Mouse (Mus musculus) intestine, postnatal 0 days (tissue): ENCODE results near the gene Anks1. TPM values are rescaled to one million over a fixed set of nuclear protein-coding genes. Genes with fewer than 3 reads are reported as not detected.

Experiments used
- ATAC-seq: fragments of 200-750 bp; cut with Nextera tagmentation; 2 replicates; pipeline ENCODE4 v1.8.0; 2017; ENCODE audit warnings: mild to moderate bottlenecking, moderate TSS enrichment, moderate library complexity
- H3K27ac ChIP-seq: fragments of 300-500 bp; sonication (generic); 2 replicates; pipeline ENCODE4 v1.5.1; 2014; ENCODE audit warnings: mild to moderate bottlenecking, low read depth, low read length, moderate library complexity
- H3K27me3 ChIP-seq: fragments of 300-500 bp; sonication (generic); replicated peaks from 2 replicates; pipeline ENCODE4 v1.6.1; 2014; ENCODE audit warnings: low read length, mixed read lengths; ENCODE audit not compliant: control insufficient read depth, insufficient read depth
- H3K36me3 ChIP-seq: fragments of 300-500 bp; sonication (generic); 2 replicates; pipeline ENCODE4 v1.6.1; 2014; ENCODE audit warnings: mild to moderate bottlenecking, moderate library complexity; ENCODE audit not compliant: control insufficient read depth, insufficient read depth
- H3K4me1 ChIP-seq: fragments of 300-500 bp; sonication (generic); replicated peaks from 2 replicates; pipeline ENCODE4 v1.6.1; 2014; ENCODE audit warnings: antibody characterized with exemption, low read length, mixed read lengths; ENCODE audit not compliant: control insufficient read depth, insufficient read depth
- H3K4me2 ChIP-seq: fragments of 300-500 bp; sonication (generic); replicated peaks from 2 replicates; pipeline ENCODE4 v1.6.1; 2014; ENCODE audit warnings: low read depth, mild to moderate bottlenecking, moderate library complexity
- H3K4me3 ChIP-seq: fragments of 300-500 bp; sonication (generic); 2 replicates; pipeline ENCODE4 v1.5.1; 2014; ENCODE audit warnings: low read depth, low read length
- H3K9ac ChIP-seq: fragments of 300-500 bp; sonication (generic); 2 replicates; pipeline ENCODE4 v1.6.1; 2014; ENCODE audit warnings: mild to moderate bottlenecking, low read depth, low read length
- H3K9me3 ChIP-seq: fragments of 300-500 bp; sonication (generic); 2 replicates; pipeline ENCODE4 v1.6.1; 2016; ENCODE audit warnings: mixed run types; ENCODE audit not compliant: control insufficient read depth
- CTCF ChIP-seq: sonication (generic); IDR thresholded peaks from 2 replicates; pipeline ENCODE4 v1.5.1; 2016; ENCODE audit warnings: low read depth, mild to moderate bottlenecking, control low read depth, antibody characterized with exemption, moderate library complexity
- WGBS: fragments of 180-500 bp; shearing (Covaris S2); extraction: QIAGEN DNeasy Blood & Tissue Kit; methylation state at CpG from one replicate; pipeline ENCODE4 v1.1.7; 2014; 5-methylcytosine and 5-hydroxymethylcytosine counted together
- polyA plus RNA-seq: library from polyadenylated mRNA; unstranded; fragments of >200 nt; fragmentation: Nextera tagmentation; extraction: Ambion mirVana; gene quantifications from 2 replicates; pipeline ENCODE4 v1.2.1, GENCODE M21; 2015

The Anks1 gene
- polyA plus RNA-seq, 1 experiment from 2014 or later: 10.0 TPM

- ATAC-seq: no peak
- Histone ChIP-seq H3K4me3 (no peak overlapping the region), H3K4me2 (no peak overlapping the region), H3K4me1 (0 out of 2 replicates have a peak, but pooled peaks cover 5% of the 10 kb centered on the region), H3K27ac (no peak overlapping the region), H3K36me3 (peaks cover 7% of the 10 kb centered on the region; the same call in 1 of the 2 replicates), H3K9me3 (no peaks in the 10 kb centered on the region), H3K27me3 (no peaks in the 10 kb centered on the region), H3K9ac (no peak overlapping the region)
- no peak for TF ChIP-seq CTCF
- 58% methylated on average over 5 of the region's 5 CpGs for WGBS
Observed at GRCm38 (mm10) chr17:27970305-27970704, 61.2 kb downstream of the Anks1 start.

- no peak for TF ChIP-seq CTCF
- ATAC-seq: no peak
- WGBS: 76% methylated on average over 9 of the region's 9 CpGs
- Histone ChIP-seq H3K4me1 (0 out of 2 replicates have a peak, but pooled peaks cover 5% of the 10 kb centered on the region), H3K4me2 (no peak overlapping the region), H3K9me3 (no peaks in the 10 kb centered on the region), H3K36me3 (peaks cover 12% of the 10 kb centered on the region), H3K27me3 (no peaks in the 10 kb centered on the region), H3K9ac (no peak overlapping the region), H3K4me3 (no peak overlapping the region), H3K27ac (no peak overlapping the region)
Observed at GRCm38 (mm10) chr17:27971496-27971895, 62.4 kb downstream of the Anks1 start.

- Histone ChIP-seq H3K4me1 (0 out of 2 replicates have a peak, but pooled peaks cover 5% of the 10 kb centered on the region), H3K27me3 (no peaks in the 10 kb centered on the region), H3K36me3 (peaks cover 30% of the 10 kb centered on the region), H3K4me3 (no peak overlapping the region), H3K4me2 (no peak overlapping the region), H3K9me3 (no peaks in the 10 kb centered on the region), H3K27ac (no peak overlapping the region), H3K9ac (no peak overlapping the region)
- ATAC-seq: no peak
- no peak for TF ChIP-seq CTCF
- 82% methylated on average over 4 of the region's 4 CpGs for WGBS
Observed at GRCm38 (mm10) chr17:27973337-27973736, 64.2 kb downstream of the Anks1 start.

- Histone ChIP-seq H3K4me3 (no peak overlapping the region), H3K9ac (no peak overlapping the region), H3K36me3 (peaks cover 42% of the 10 kb centered on the region), H3K4me1 (no peaks in the 10 kb centered on the region), H3K9me3 (no peaks in the 10 kb centered on the region), H3K4me2 (no peak overlapping the region), H3K27ac (no peak overlapping the region), H3K27me3 (no peaks in the 10 kb centered on the region)
- no peak for TF ChIP-seq CTCF
- 87% methylated on average over 14 of the region's 14 CpGs for WGBS
- ATAC-seq: no peak
Observed at GRCm38 (mm10) chr17:27976266-27976665, 67.2 kb downstream of the Anks1 start.

- H3K36me3 ChIP-seq: peaks cover 42% of the 10 kb centered on the region
- no peak overlapping the region for H3K4me3 ChIP-seq
- TF ChIP-seq CTCF: no peak
- H3K9ac ChIP-seq: no peak overlapping the region
- no peak for ATAC-seq
- no peak overlapping the region for H3K4me2 ChIP-seq
- H3K27ac ChIP-seq: no peak overlapping the region
- H3K9me3 ChIP-seq: no peaks in the 10 kb centered on the region
- WGBS: 92% methylated on average over 3 of the region's 3 CpGs
- H3K4me1 ChIP-seq: no peaks in the 10 kb centered on the region
- no peaks in the 10 kb centered on the region for H3K27me3 ChIP-seq
Observed at GRCm38 (mm10) chr17:27977008-27977636, 68.0 kb downstream of the Anks1 start.

GRCm38 (mm10) chr17:27980391-27980955 lies 71.4 kb downstream of the Anks1 start:
- 93% methylated on average over 3 of the region's 3 CpGs for WGBS
- Histone ChIP-seq H3K4me2 (no peak overlapping the region), H3K27ac (no peak overlapping the region), H3K27me3 (no peaks in the 10 kb centered on the region), H3K36me3 (peaks cover 48% of the 10 kb centered on the region), H3K9ac (no peak overlapping the region), H3K4me1 (no peaks in the 10 kb centered on the region), H3K4me3 (no peak overlapping the region), H3K9me3 (no peaks in the 10 kb centered on the region)
- no peak for TF ChIP-seq CTCF
- ATAC-seq: no peak
